Comparison of ENCODE assay signal across 8 mouse cellular contexts in genomic region chr4:136145991-136146711, GRCm38 (mm10). TPM values are rescaled to one million over a fixed set of nuclear protein-coding genes. Genes with fewer than 3 reads are reported as not detected.
DNase-seq lines count a peak whose midpoint lies in the region; ATAC-seq lines count a peak whose summit lies in the region.

No protein-coding gene starts in this region.

- DNase-seq in heart, adult 11 months, result peak; percentile 93
- DNase-seq in heart, postnatal 25 days (ENCODE audit: low spot score), result no peak
- no peak for DNase-seq in midbrain, embryonic 14.5 days
- no peak for DNase-seq in embryo, embryonic 10.5 days (ENCODE audit: low spot score)
- no peak for DNase-seq in layer of hippocampus, adult 11-12 months (ENCODE audit: low spot score)

- no peak for ATAC-seq in embryonic facial prominence, embryonic 15.5 days (ENCODE audit: insufficient number of reproducible peaks, low FRiP score, low TSS enrichment, low read depth)
- no peak for ATAC-seq in intestine, embryonic 16.5 days
- ATAC-seq in midbrain, embryonic 14.5 days (ENCODE audit: low FRiP score, low TSS enrichment), result no peak
- ATAC-seq in erythroblast, adult 5-6 weeks (replicated peaks; ENCODE audit: low FRiP score, poor library complexity, severe bottlenecking), result no peak

- no peaks in the 10 kb centered on the region for H3K9me3 ChIP-seq in embryonic facial prominence, embryonic 15.5 days (replicated peaks)
- H3K9me3 ChIP-seq in intestine, embryonic 16.5 days (ENCODE audit: control insufficient read depth, low read length), result no peaks in the 10 kb centered on the region
- no peaks in the 10 kb centered on the region for H3K9me3 ChIP-seq in midbrain, embryonic 14.5 days (ENCODE audit: control insufficient read depth, low read length)

- WGBS in embryonic facial prominence, embryonic 15.5 days, result 17% methylated on average over 7 of the region's 7 CpGs
- 31% methylated on average over 7 of the region's 7 CpGs for WGBS in intestine, embryonic 16.5 days
- 13% methylated on average over 7 of the region's 7 CpGs for WGBS in midbrain, embryonic 14.5 days

- intact Hi-C loops in heart, postnatal 25 days (cut with DNase I), result loop anchor here (10.0 kb wide), 1 partner anchor 319 kb away; the partner anchor contains the start of genes 6030445D17Rik and Luzp1

- H3K27ac ChIP-seq in embryonic facial prominence, embryonic 15.5 days (replicated peaks), result peak overlapping the region; percentile 98
- peak overlapping the region; percentile 98 for H3K27ac ChIP-seq in intestine, embryonic 16.5 days (ENCODE audit: low read length)
- H3K27ac ChIP-seq in midbrain, embryonic 14.5 days (replicated peaks; ENCODE audit: low read depth, low read length), result no peak overlapping the region

- H3K27me3 ChIP-seq in embryonic facial prominence, embryonic 15.5 days, result no peaks in the 10 kb centered on the region
- H3K27me3 ChIP-seq in intestine, embryonic 16.5 days (replicated peaks; ENCODE audit: control insufficient read depth, insufficient read depth, low read length), result no peaks in the 10 kb centered on the region
- peaks cover 18% of the 10 kb centered on the region for H3K27me3 ChIP-seq in midbrain, embryonic 14.5 days (ENCODE audit: control insufficient read depth, insufficient read depth, low read length)

- no peaks in the 10 kb centered on the region for H3K36me3 ChIP-seq in embryonic facial prominence, embryonic 15.5 days
- no peaks in the 10 kb centered on the region for H3K36me3 ChIP-seq in intestine, embryonic 16.5 days (ENCODE audit: control insufficient read depth, insufficient read depth, low read length)
- H3K36me3 ChIP-seq in midbrain, embryonic 14.5 days (ENCODE audit: control insufficient read depth, insufficient read depth, low read length), result no peaks in the 10 kb centered on the region

- H3K4me1 ChIP-seq in embryonic facial prominence, embryonic 15.5 days, result peaks cover 72% of the 10 kb centered on the region
- peaks cover 51% of the 10 kb centered on the region for H3K4me1 ChIP-seq in intestine, embryonic 16.5 days (ENCODE audit: control insufficient read depth, insufficient read depth, low read length)
- peaks cover 35% of the 10 kb centered on the region for H3K4me1 ChIP-seq in midbrain, embryonic 14.5 days (ENCODE audit: control insufficient read depth, insufficient read depth, low read length)

- H3K9ac ChIP-seq in embryonic facial prominence, embryonic 15.5 days, result peak overlapping the region; percentile 91; the same call in 1 of the 2 replicates
- peak overlapping the region; percentile 93 for H3K9ac ChIP-seq in intestine, embryonic 16.5 days (ENCODE audit: low read depth, low read length)
- peak overlapping the region; percentile 34; the same call in 1 of the 2 replicates for H3K9ac ChIP-seq in midbrain, embryonic 14.5 days (replicated peaks; ENCODE audit: low read length)

- H3K4me3 ChIP-seq in embryonic facial prominence, embryonic 15.5 days (replicated peaks), result peak overlapping the region; percentile 92
- H3K4me3 ChIP-seq in intestine, embryonic 16.5 days (ENCODE audit: low read length), result peak overlapping the region; percentile 82
- H3K4me3 ChIP-seq in midbrain, embryonic 14.5 days (replicated peaks; ENCODE audit: low read depth, low read length), result peak overlapping the region; percentile 51; the same call in 1 of the 2 replicates

- peak overlapping the region; percentile 73 for H3K4me2 ChIP-seq in embryonic facial prominence, embryonic 15.5 days (replicated peaks)
- H3K4me2 ChIP-seq in intestine, embryonic 16.5 days (ENCODE audit: low read depth, low read length), result peak overlapping the region; percentile 79
- H3K4me2 ChIP-seq in midbrain, embryonic 14.5 days (ENCODE audit: low read length), result peak overlapping the region; percentile 86

RNA-seq across cellular contexts. Expression of gene Id3, which starts 2.9 kb away (rescaled TPM):
- total RNA-seq in heart, postnatal 25 days (2021), result 10 to 100 TPM; 46.9 to 70.1 TPM
- polyA plus RNA-seq in embryonic facial prominence, embryonic 15.5 days (2015; fragmentation: Nextera tagmentation; extraction: Ambion mirVana), result 432 and 441 TPM in 2 replicates
- 232 and 245 TPM in 2 replicates for polyA plus RNA-seq in intestine, embryonic 16.5 days (2015; fragmentation: Nextera tagmentation; extraction: Ambion mirVana)
- 108 and 140 TPM in 2 replicates for polyA plus RNA-seq in midbrain, embryonic 14.5 days (2014; fragmentation: Nextera tagmentation; extraction: Ambion mirVana)
- not detected in 2 replicates for total RNA-seq in erythroblast, adult 5-6 weeks (2015; ENCODE audit: low replicate concordance)
- total RNA-seq in erythroblast, adult 5-6 weeks (2017; ENCODE audit: low replicate concordance), result not detected in 2 replicates

RNA-seq across cellular contexts. Expression of gene E2f2, which starts 26.0 kb away (rescaled TPM):
- 1 to 10 TPM; 1.9 to 4.3 TPM for total RNA-seq in heart, postnatal 25 days (2021)
- polyA plus RNA-seq in embryonic facial prominence, embryonic 15.5 days (2015; fragmentation: Nextera tagmentation; extraction: Ambion mirVana), result 10.1 and 12.5 TPM in 2 replicates
- polyA plus RNA-seq in intestine, embryonic 16.5 days (2015; fragmentation: Nextera tagmentation; extraction: Ambion mirVana), result 7.5 and 9.3 TPM in 2 replicates
- 1.2 and 1.7 TPM in 2 replicates for polyA plus RNA-seq in midbrain, embryonic 14.5 days (2014; fragmentation: Nextera tagmentation; extraction: Ambion mirVana)
- 226 and 246 TPM in 2 replicates for total RNA-seq in erythroblast, adult 5-6 weeks (2015; ENCODE audit: low replicate concordance)
- 344 and 364 TPM in 2 replicates for total RNA-seq in erythroblast, adult 5-6 weeks (2017; ENCODE audit: low replicate concordance)

Comparison
In these comparisons a context has a peak if more than half of its experiments do, and no peak if none do; other contexts are left out.
1. H3K9ac ChIP-seq: peak in every context shown above with its lines; median percentile 93 in intestine, embryonic 16.5 days; 91 in embryonic facial prominence, embryonic 15.5 days; 34 in midbrain, embryonic 14.5 days.